Mouse (Mus musculus): ENCODE results near the gene Foxn3. TPM values are rescaled to one million over a fixed set of nuclear protein-coding genes. Genes with fewer than 3 reads are reported as not detected.

Foxn3 gene
- total and polyA plus RNA-seq, 3 experiments = 9.7 to 26.8 (median 11.0) TPM

GRCm38 (mm10) chr12:99199124-99199483 is 364.3 kb downstream of the Foxn3 start:
- TF ChIP-seq TBP (conservative IDR thresholded peaks at IDR 0.05; ENCODE audit: low read depth, low read length) = no peak
- no peak for TF ChIP-seq POLR2AphosphoS2 (IDR thresholded peaks at IDR 0.05; ENCODE audit: low read depth, low read length)
- no peak for TF ChIP-seq MAFK (IDR thresholded peaks at IDR 0.05; ENCODE audit: insufficient replicate concordance, low read length)
- TF ChIP-seq CTCF (conservative IDR thresholded peaks at IDR 0.05 in 1 of 2, IDR thresholded peaks at IDR 0.05 in 1 of 2; ENCODE audit: low read depth in 2 of 2, low read length in 2 of 2) = 0 out of 4 replicates have a peak, but pooled peaks of 1 of the 2 experiments have one; percentile 10
- TF ChIP-seq BHLHE40 (IDR thresholded peaks at IDR 0.05; ENCODE audit: low read depth, low read length) = no peak
- TF ChIP-seq USF2 (conservative IDR thresholded peaks at IDR 0.05; ENCODE audit: low read depth, low read length) = no peak
- TF ChIP-seq SMC3 (IDR thresholded peaks at IDR 0.05; ENCODE audit: low read depth, low read length) = no peak
- no peak for TF ChIP-seq E2F4 (IDR thresholded peaks at IDR 0.05; ENCODE audit: insufficient replicate concordance, low read depth, low read length)
- dilution Hi-C loops (cut with MboI; ENCODE audit: extremely low pct_ligation_motif_present, extremely low pct_unique_long_range_greater_than_20kb, low sequenced_read_pairs) (no loop called here), in situ Hi-C loops (cut with MboI; ENCODE audit: low pct_ligation_motif_present, low pct_unique_long_range_greater_than_20kb, low sequenced_read_pairs) (no loop called here)
- no peaks in the 10 kb centered on the region for H3K9me3 ChIP-seq (replicated peaks; ENCODE audit: low read length)
- no peaks in the 10 kb centered on the region for H3K79me2 ChIP-seq (replicated peaks; ENCODE audit: control insufficient read depth, extremely low read depth, insufficient read depth, poor library complexity, severe bottlenecking)
- H3K4me3 ChIP-seq (replicated peaks in 1 of 3; ENCODE audit: low read depth in 2 of 3, low read length in 2 of 3, poor library complexity in 1 of 3) = no peak overlapping the region
- peaks cover 7 to 27% of the 10 kb centered on the region in 2 experiments for H3K4me1 ChIP-seq (ENCODE audit: control insufficient read depth in 1 of 2, insufficient read depth in 2 of 2)
- no peak overlapping the region for H3K4me2 ChIP-seq (ENCODE audit: insufficient read depth, low read depth, poor library complexity, severe bottlenecking)
- DNase-seq (ENCODE audit: extremely low read depth) = no peak
- H3K9ac ChIP-seq (ENCODE audit: insufficient read depth, low read depth) = no peak overlapping the region
- no peaks in the 10 kb centered on the region for H3K27me3 ChIP-seq (replicated peaks)
- no peak overlapping the region for H3K27ac ChIP-seq (ENCODE audit: insufficient read depth, low read depth)
- H3K36me3 ChIP-seq (replicated peaks in 1 of 2; ENCODE audit: control insufficient read depth in 1 of 2, insufficient read depth in 1 of 2, low read length in 1 of 2) = peaks cover 7 to 52% of the 10 kb centered on the region in 2 experiments

- in situ Hi-C loops (cut with MboI; ENCODE audit: low pct_ligation_motif_present, low pct_unique_long_range_greater_than_20kb, low sequenced_read_pairs) = no loop called here
- H3K9ac ChIP-seq (ENCODE audit: insufficient read depth, low read depth) = no peak overlapping the region
- no peaks in the 10 kb centered on the region for H3K9me3 ChIP-seq (replicated peaks; ENCODE audit: low read length)
- no peak for DNase-seq (ENCODE audit: extremely low read depth)
- H3K4me1 ChIP-seq (ENCODE audit: control insufficient read depth in 1 of 2, insufficient read depth in 2 of 2) = peaks cover 10 to 30% of the 10 kb centered on the region in 2 experiments
- H3K4me3 ChIP-seq (replicated peaks in 1 of 3; ENCODE audit: low read depth in 2 of 3, low read length in 2 of 3, poor library complexity in 1 of 3) = no peak overlapping the region
- no peaks in the 10 kb centered on the region for H3K79me2 ChIP-seq (replicated peaks; ENCODE audit: control insufficient read depth, extremely low read depth, insufficient read depth, poor library complexity, severe bottlenecking)
- TF ChIP-seq IRF4 (IDR thresholded peaks at IDR 0.05; ENCODE audit: low read depth, low read length) (no peak), PAX5 (IDR thresholded peaks at IDR 0.05; ENCODE audit: low read length) (no peak), TBP (conservative IDR thresholded peaks at IDR 0.05; ENCODE audit: low read depth, low read length) (no peak), SIN3A (IDR thresholded peaks at IDR 0.05; ENCODE audit: low read length) (no peak), ELF1 (IDR thresholded peaks at IDR 0.05; ENCODE audit: low read depth, low read length) (no peak), GABPA (IDR thresholded peaks at IDR 0.05; ENCODE audit: insufficient replicate concordance, low read depth, low read length) (no peak), JUND (conservative IDR thresholded peaks at IDR 0.05; ENCODE audit: low read depth, low read length) (no peak), USF1 (IDR thresholded peaks at IDR 0.05; ENCODE audit: low read depth, low read length) (no peak), MEF2A (IDR thresholded peaks at IDR 0.05; ENCODE audit: borderline replicate concordance, low read depth, low read length) (no peak), EP300 (IDR thresholded peaks at IDR 0.05; ENCODE audit: low read length) (no peak), MAFK (IDR thresholded peaks at IDR 0.05; ENCODE audit: insufficient replicate concordance, low read length) (no peak), NELFE (IDR thresholded peaks at IDR 0.05; ENCODE audit: low read depth, low read length) (no peak), CHD2 (IDR thresholded peaks at IDR 0.05; ENCODE audit: low read length) (no peak), ZKSCAN1 (IDR thresholded peaks at IDR 0.05; ENCODE audit: borderline replicate concordance, low read depth, low read length) (no peak), NRF1 (IDR thresholded peaks at IDR 0.05; ENCODE audit: low read depth, low read length) (no peak), CTCF (conservative IDR thresholded peaks at IDR 0.05 in 1 of 2, IDR thresholded peaks at IDR 0.05 in 1 of 2; ENCODE audit: low read depth in 2 of 2, low read length in 2 of 2) (no peak), MYC (IDR thresholded peaks at IDR 0.05; ENCODE audit: low read depth, low read length) (no peak), MAZ (IDR thresholded peaks at IDR 0.05; ENCODE audit: low read depth, low read length) (no peak), POLR2A (IDR thresholded peaks at IDR 0.05; ENCODE audit: low read depth, low read length) (no peak), ZC3H11A (IDR thresholded peaks at IDR 0.05; ENCODE audit: low read depth, low read length) (no peak)
- H3K27me3 ChIP-seq (replicated peaks) = no peaks in the 10 kb centered on the region
- H3K36me3 ChIP-seq (replicated peaks in 1 of 2; ENCODE audit: control insufficient read depth in 1 of 2, insufficient read depth in 1 of 2, low read length in 1 of 2) = peaks cover 7 to 50% of the 10 kb centered on the region in 2 experiments
- no peak overlapping the region for H3K4me2 ChIP-seq (ENCODE audit: insufficient read depth, low read depth, poor library complexity, severe bottlenecking)
- no peak overlapping the region for H3K27ac ChIP-seq (ENCODE audit: insufficient read depth, low read depth)
- dilution Hi-C loops (cut with MboI; ENCODE audit: extremely low pct_ligation_motif_present, extremely low pct_unique_long_range_greater_than_20kb, low sequenced_read_pairs) = no loop called here
These were observed 364.8 kb downstream of the Foxn3 start for GRCm38 (mm10) chr12:99198428-99199123.

Measured in CH12.LX (cell line).